Comparison of ENCODE assay signal across 7 mouse cellular contexts in the genomic region with DNA sequence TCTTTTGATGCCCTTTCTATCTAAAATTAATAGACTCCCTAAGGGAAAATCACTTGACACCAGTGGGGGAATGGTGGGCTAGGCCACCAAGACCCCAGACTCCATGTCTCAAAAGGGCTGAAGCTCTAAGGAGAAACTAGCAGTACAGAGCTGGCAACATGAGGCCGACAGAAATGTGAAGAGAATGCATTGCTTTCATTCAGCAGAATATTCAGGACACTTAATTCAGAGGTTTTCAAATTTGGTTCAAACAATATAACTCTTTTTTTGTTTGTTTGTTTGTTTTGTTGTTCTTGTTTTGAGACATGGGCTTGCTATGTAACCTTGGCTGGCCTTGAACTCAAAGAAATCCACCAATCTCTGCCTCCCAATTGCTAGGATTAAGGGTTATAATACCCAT. TPM values are rescaled to one million over a fixed set of nuclear protein-coding genes. Genes with fewer than 3 reads are reported as not detected.
DNase-seq lines count a peak whose midpoint lies in the region; ATAC-seq and TF ChIP-seq lines count a peak whose summit lies in the region.

Gene Ube2l3, minus strand, starts transcription at position 101 of the 400 bp plus-strand sequence.

- H3K4me1 ChIP-seq in ES-Bruce4 (ENCODE audit: control insufficient read depth, insufficient read depth, low read length), result peaks cover 2% of the 10 kb centered on the region
- peaks cover 15% of the 10 kb centered on the region for H3K4me1 ChIP-seq in forebrain, embryonic 12.5 days
- H3K4me1 ChIP-seq in hindbrain, embryonic 10.5 days (replicated peaks), result peaks cover 16% of the 10 kb centered on the region
- peaks cover 29% of the 10 kb centered on the region for H3K4me1 ChIP-seq in liver, embryonic 12.5 days
- H3K4me1 ChIP-seq in stomach, postnatal 0 days (replicated peaks; ENCODE audit: control insufficient read depth, insufficient read depth), result 0 out of 2 replicates have a peak, but pooled peaks cover 4% of the 10 kb centered on the region

- H3K9me3 ChIP-seq in ES-Bruce4 (replicated peaks; ENCODE audit: control insufficient read depth, insufficient read depth, low read length, poor library complexity, severe bottlenecking), result no peaks in the 10 kb centered on the region
- no peaks in the 10 kb centered on the region for H3K9me3 ChIP-seq in forebrain, embryonic 12.5 days
- no peaks in the 10 kb centered on the region for H3K9me3 ChIP-seq in hindbrain, embryonic 10.5 days
- H3K9me3 ChIP-seq in liver, embryonic 12.5 days (replicated peaks), result no peaks in the 10 kb centered on the region
- H3K9me3 ChIP-seq in stomach, postnatal 0 days (ENCODE audit: control insufficient read depth, low read length), result no peaks in the 10 kb centered on the region

- DNase-seq in hindbrain, embryonic 10.5 days (ENCODE audit: low spot score), result no peak
- no peak for DNase-seq in stomach, postnatal 0 days (ENCODE audit: low spot score)
- no peak for DNase-seq in urinary bladder, postnatal 4 days (ENCODE audit: low spot score in 2 of 2)

- H3K4me3 ChIP-seq in C2C12 (ENCODE audit: insufficient read depth, poor library complexity, severe bottlenecking), result peak within 1 kb of the TSS; percentile 87
- peak within 1 kb of the TSS; percentile 99 for H3K4me3 ChIP-seq in ES-Bruce4 (ENCODE audit: low read depth, low read length)
- H3K4me3 ChIP-seq in forebrain, embryonic 12.5 days (replicated peaks), result peak within 1 kb of the TSS; percentile 93
- peak within 1 kb of the TSS; percentile 100 for H3K4me3 ChIP-seq in hindbrain, embryonic 10.5 days
- H3K4me3 ChIP-seq in liver, embryonic 12.5 days, result peak within 1 kb of the TSS; percentile 95
- H3K4me3 ChIP-seq in stomach, postnatal 0 days (ENCODE audit: low read depth, low read length), result peak within 1 kb of the TSS; percentile 91

- TF ChIP-seq POLR2A in ES-Bruce4 (IDR thresholded peaks at IDR 0.05; ENCODE audit: insufficient read depth, low read length), result no peak

- WGBS in forebrain, embryonic 12.5 days, result 84% methylated on average over 1 of the region's 1 CpGs
- 88% methylated on average over 1 of the region's 1 CpGs for WGBS in hindbrain, embryonic 10.5 days
- WGBS in liver, embryonic 12.5 days (ENCODE audit: insufficient replicate concordance), result 76% methylated on average over 1 of the region's 1 CpGs
- 83% methylated on average over 1 of the region's 1 CpGs for WGBS in stomach, postnatal 0 days

- peaks cover 35% of the 10 kb centered on the region for H3K79me3 ChIP-seq in C2C12 (ENCODE audit: low read depth)

- no peak for ATAC-seq in forebrain, embryonic 12.5 days (ENCODE audit: low FRiP score)
- no peak for ATAC-seq in liver, embryonic 12.5 days
- ATAC-seq in stomach, postnatal 0 days (ENCODE audit: low FRiP score, low TSS enrichment), result no peak

- H3K9ac ChIP-seq in ES-Bruce4 (ENCODE audit: low read depth, poor library complexity, severe bottlenecking), result peak within 1 kb of the TSS; percentile 100
- H3K9ac ChIP-seq in forebrain, embryonic 12.5 days, result no peak within 1 kb of the TSS
- H3K9ac ChIP-seq in liver, embryonic 12.5 days, result peak within 1 kb of the TSS; percentile 99
- H3K9ac ChIP-seq in stomach, postnatal 0 days (ENCODE audit: low read length), result peak within 1 kb of the TSS; percentile 99

- peak within 1 kb of the TSS; percentile 69 for H3K4me2 ChIP-seq in forebrain, embryonic 12.5 days
- peak within 1 kb of the TSS; percentile 87 for H3K4me2 ChIP-seq in liver, embryonic 12.5 days
- peak within 1 kb of the TSS; percentile 68 for H3K4me2 ChIP-seq in stomach, postnatal 0 days (replicated peaks; ENCODE audit: low read depth)

- H3K36me3 ChIP-seq in C2C12 (ENCODE audit: control insufficient read depth, insufficient read depth), result peaks cover 12% of the 10 kb centered on the region
- H3K36me3 ChIP-seq in ES-Bruce4 (ENCODE audit: control insufficient read depth, insufficient read depth, low read length, poor library complexity, severe bottlenecking), result peaks cover 5% of the 10 kb centered on the region; the same call in 1 of the 2 replicates
- no peaks in the 10 kb centered on the region for H3K36me3 ChIP-seq in forebrain, embryonic 12.5 days (replicated peaks)
- H3K36me3 ChIP-seq in hindbrain, embryonic 10.5 days, result peaks cover 11% of the 10 kb centered on the region; the same call in 1 of the 2 replicates
- peaks cover 10% of the 10 kb centered on the region; the same call in 1 of the 2 replicates for H3K36me3 ChIP-seq in liver, embryonic 12.5 days
- no peaks in the 10 kb centered on the region for H3K36me3 ChIP-seq in stomach, postnatal 0 days (ENCODE audit: control insufficient read depth, insufficient read depth, low read length)

- H3K79me2 ChIP-seq in C2C12 (ENCODE audit: control insufficient read depth, insufficient read depth), result peaks cover 41% of the 10 kb centered on the region

- H3K27me3 ChIP-seq in C2C12 (ENCODE audit: control insufficient read depth, insufficient read depth, insufficient read length), result no peaks in the 10 kb centered on the region
- H3K27me3 ChIP-seq in ES-Bruce4 (ENCODE audit: control insufficient read depth, insufficient read depth, low read length, poor library complexity, severe bottlenecking), result no peaks in the 10 kb centered on the region
- peaks cover 8% of the 10 kb centered on the region; the same call in 1 of the 2 replicates for H3K27me3 ChIP-seq in forebrain, embryonic 12.5 days
- peaks cover 14% of the 10 kb centered on the region for H3K27me3 ChIP-seq in hindbrain, embryonic 10.5 days (ENCODE audit: insufficient read depth, poor library complexity, severe bottlenecking)
- H3K27me3 ChIP-seq in liver, embryonic 12.5 days (replicated peaks), result peaks cover 17% of the 10 kb centered on the region
- no peaks in the 10 kb centered on the region for H3K27me3 ChIP-seq in stomach, postnatal 0 days (ENCODE audit: control insufficient read depth, insufficient read depth, low read length)

- TF ChIP-seq EP300 in ES-Bruce4 (IDR thresholded peaks at IDR 0.05; ENCODE audit: insufficient read depth, low read depth, low read length), result no peak
- no peak for TF ChIP-seq EP300 in stomach, postnatal 0 days (optimal IDR thresholded peaks at IDR 0.05)

- no peak for TF ChIP-seq CTCF in C2C12 (IDR thresholded peaks at IDR 0.05; ENCODE audit: control insufficient read depth, insufficient read depth, insufficient read length)
- TF ChIP-seq CTCF in ES-Bruce4 (IDR thresholded peaks at IDR 0.05; ENCODE audit: low read depth, low read length), result no peak
- TF ChIP-seq CTCF in stomach, postnatal 0 days (IDR thresholded peaks at IDR 0.05; ENCODE audit: low read depth), result no peak

- H3K27ac ChIP-seq in ES-Bruce4 (ENCODE audit: insufficient read depth, low read length), result peak within 1 kb of the TSS; percentile 20
- H3K27ac ChIP-seq in forebrain, embryonic 12.5 days, result no peak within 1 kb of the TSS
- H3K27ac ChIP-seq in hindbrain, embryonic 10.5 days, result peak within 1 kb of the TSS; percentile 99
- peak within 1 kb of the TSS; percentile 89; the same call in 1 of the 2 replicates for H3K27ac ChIP-seq in liver, embryonic 12.5 days
- H3K27ac ChIP-seq in stomach, postnatal 0 days (replicated peaks), result peak within 1 kb of the TSS; percentile 84; the same call in 1 of the 2 replicates

- H3ac ChIP-seq in C2C12 (ENCODE audit: control insufficient read depth, insufficient read length, low read depth), result no peak within 1 kb of the TSS

TF ChIP-seq in C2C12, 6 proteins besides CTCF, POLR2A, EP300 and RAD21:
- no peak for TF ChIP-seq FOSL1 (IDR thresholded peaks at IDR 0.05; ENCODE audit: insufficient read depth, low read length, poor library complexity, severe bottlenecking)
- no peak for TF ChIP-seq USF1 (IDR thresholded peaks at IDR 0.05; ENCODE audit: low read depth)
- no peak for TF ChIP-seq CEBPB (IDR thresholded peaks at IDR 0.05; ENCODE audit: low read depth)
- TF ChIP-seq MYOG (IDR thresholded peaks at IDR 0.05; ENCODE audit: control insufficient read depth, extremely low read depth, insufficient read length), result no peak
- no peak for TF ChIP-seq MAX (IDR thresholded peaks at IDR 0.05)
- no peak for TF ChIP-seq MYOD1 (IDR thresholded peaks at IDR 0.05; ENCODE audit: control insufficient read depth, insufficient read length, low read depth)

RNA-seq across cellular contexts. Expression of gene Ube2l3, which starts in this region (rescaled TPM):
- polyA plus RNA-seq in C2C12 (2012; fragmentation: generic; extraction: Trizol) (135 TPM), ES-Bruce4 (2011; ENCODE audit: insufficient read depth, insufficient read length, low read depth, missing spikeins) (203 and 207 TPM in 2 replicates)
- polyA plus RNA-seq in forebrain, embryonic 12.5 days (2016; fragmentation: Nextera tagmentation; extraction: Ambion mirVana), result 388 and 407 TPM in 2 replicates
- polyA plus RNA-seq in hindbrain, embryonic 10.5 days (2016; fragmentation: Nextera tagmentation; extraction: Ambion mirVana), result 394 and 407 TPM in 2 replicates
- 275 and 283 TPM in 2 replicates for polyA plus RNA-seq in liver, embryonic 12.5 days (2016; fragmentation: Nextera tagmentation; extraction: Ambion mirVana)
- polyA plus RNA-seq in stomach, postnatal 0 days (2015; fragmentation: Nextera tagmentation; extraction: Ambion mirVana), result 276 and 278 TPM in 2 replicates
